Mouse (Mus musculus): Measurements from ENCODE around the gene Rapgef2. TPM values are rescaled to one million over a fixed set of nuclear protein-coding genes. Genes with fewer than 3 reads are reported as not detected.
"Not testable (repeated sequence)": the region's sequence is repeated elsewhere in the genome, so short reads cannot be mapped to it uniquely, and the experiment has no call there.

Rapgef2 gene
- polyA plus RNA-seq, 1 experiment from 2014 or later: 3.1 TPM

GRCm38 (mm10) chr3:79171146-79171545 lies 115.2 kb downstream of the Rapgef2 start:
- not testable (repeated sequence) for H3K27me3 ChIP-seq (replicated peaks; ENCODE audit: control insufficient read depth, insufficient read depth, low read length); H3K36me3 ChIP-seq (ENCODE audit: control insufficient read depth, insufficient read depth, low read length); H3K4me3 ChIP-seq (ENCODE audit: low read depth, low read length); H3K27ac ChIP-seq (ENCODE audit: low read depth, low read length); H3K9ac ChIP-seq (ENCODE audit: low read depth, low read length); H3K4me1 ChIP-seq (replicated peaks; ENCODE audit: control insufficient read depth, insufficient read depth, low read length); H3K4me2 ChIP-seq; DNase-seq (ENCODE audit: low spot score); H3K9me3 ChIP-seq (ENCODE audit: control insufficient read depth, low read length)
- WGBS: 77% methylated on average over 8 of the region's 8 CpGs
- peak; percentile 61 for ATAC-seq (replicated peaks; ENCODE audit: low FRiP score)

GRCm38 (mm10) chr3:79168168-79168827 lies 118.0 kb downstream of the Rapgef2 start:
- 23% methylated on average over 2 of the region's 2 CpGs for WGBS
- H3K4me1 ChIP-seq (replicated peaks; ENCODE audit: control insufficient read depth, insufficient read depth, low read length): peaks cover 10% of the 10 kb centered on the region; the same call in 1 of the 2 replicates
- no peak overlapping the region for H3K4me3 ChIP-seq (ENCODE audit: low read depth, low read length)
- no peak overlapping the region for H3K9ac ChIP-seq (ENCODE audit: low read depth, low read length)
- ATAC-seq (replicated peaks; ENCODE audit: low FRiP score) (peak; percentile 79), DNase-seq (ENCODE audit: low spot score) (no peak)
- no peaks in the 10 kb centered on the region for H3K27me3 ChIP-seq (replicated peaks; ENCODE audit: control insufficient read depth, insufficient read depth, low read length)
- H3K27ac ChIP-seq (ENCODE audit: low read depth, low read length): no peak overlapping the region
- no peaks in the 10 kb centered on the region for H3K36me3 ChIP-seq (ENCODE audit: control insufficient read depth, insufficient read depth, low read length)
- H3K4me2 ChIP-seq: no peak overlapping the region; the same call in 1 of the 2 replicates
- no peaks in the 10 kb centered on the region for H3K9me3 ChIP-seq (ENCODE audit: control insufficient read depth, low read length)

- DNase-seq (ENCODE audit: low spot score) (no peak), ATAC-seq (replicated peaks; ENCODE audit: low FRiP score) (no peak)
- Histone ChIP-seq H3K4me1 (replicated peaks; ENCODE audit: control insufficient read depth, insufficient read depth, low read length) (peaks cover 10% of the 10 kb centered on the region; the same call in 1 of the 2 replicates), H3K9me3 (ENCODE audit: control insufficient read depth, low read length) (no peaks in the 10 kb centered on the region), H3K27me3 (replicated peaks; ENCODE audit: control insufficient read depth, insufficient read depth, low read length) (no peaks in the 10 kb centered on the region), H3K27ac (ENCODE audit: low read depth, low read length) (no peak overlapping the region), H3K4me2 (no peak overlapping the region), H3K36me3 (ENCODE audit: control insufficient read depth, insufficient read depth, low read length) (no peaks in the 10 kb centered on the region), H3K4me3 (ENCODE audit: low read depth, low read length) (no peak overlapping the region), H3K9ac (ENCODE audit: low read depth, low read length) (no peak overlapping the region)
- WGBS: 81% methylated on average over 2 of the region's 2 CpGs
These were observed 118.7 kb downstream of the Rapgef2 start for GRCm38 (mm10) chr3:79167586-79167985.

DNA sequence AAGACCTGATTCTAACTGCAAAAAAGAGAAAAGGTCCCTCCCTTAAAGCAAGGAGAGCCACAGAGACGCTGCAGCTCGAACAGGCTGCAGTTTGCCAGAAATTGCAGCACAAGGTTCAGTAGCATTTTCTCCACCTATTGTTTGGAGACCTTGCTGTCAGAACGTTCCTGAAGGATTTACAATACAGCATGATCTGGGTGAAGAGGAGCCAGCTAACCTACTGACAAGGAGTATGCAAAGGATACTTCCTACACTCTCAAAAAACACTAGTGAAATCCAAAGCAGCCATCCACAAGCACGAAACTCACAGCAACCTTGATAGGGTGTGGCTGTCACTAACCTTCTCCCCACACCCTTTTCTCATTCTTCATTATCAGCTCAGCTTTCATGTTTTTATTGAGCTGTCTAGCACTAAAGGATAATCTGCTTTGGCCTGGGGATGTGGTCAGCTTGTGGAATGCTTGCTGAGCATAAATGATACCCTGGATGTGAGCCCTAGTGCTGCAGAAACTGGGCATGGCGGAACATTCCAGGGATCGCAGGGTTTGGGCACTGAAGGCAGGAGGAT lies 124.4 kb downstream of the Rapgef2 start:
- no peaks in the 10 kb centered on the region for H3K27me3 ChIP-seq (replicated peaks; ENCODE audit: control insufficient read depth, insufficient read depth, low read length)
- peak; percentile 49; the same call in 1 of the 2 replicates for ATAC-seq (replicated peaks; ENCODE audit: low FRiP score)
- H3K4me2 ChIP-seq: peak overlapping the region; percentile 30
- no peak overlapping the region for H3K9ac ChIP-seq (ENCODE audit: low read depth, low read length)
- no peaks in the 10 kb centered on the region for H3K36me3 ChIP-seq (ENCODE audit: control insufficient read depth, insufficient read depth, low read length)
- peaks cover 9% of the 10 kb centered on the region for H3K4me1 ChIP-seq (replicated peaks; ENCODE audit: control insufficient read depth, insufficient read depth, low read length)
- no peak for DNase-seq (ENCODE audit: low spot score)
- H3K27ac ChIP-seq (ENCODE audit: low read depth, low read length): no peak overlapping the region
- no peaks in the 10 kb centered on the region for H3K9me3 ChIP-seq (ENCODE audit: control insufficient read depth, low read length)
- no peak overlapping the region for H3K4me3 ChIP-seq (ENCODE audit: low read depth, low read length)
- 41% methylated on average over 6 of the region's 6 CpGs for WGBS

GRCm38 (mm10) chr3:79161093-79161723 lies 125.1 kb downstream of the Rapgef2 start:
- ATAC-seq (replicated peaks; ENCODE audit: low FRiP score) (peak; percentile 56; the same call in 1 of the 2 replicates), DNase-seq (ENCODE audit: low spot score) (no peak)
- no peaks in the 10 kb centered on the region for H3K27me3 ChIP-seq (replicated peaks; ENCODE audit: control insufficient read depth, insufficient read depth, low read length)
- H3K9ac ChIP-seq (ENCODE audit: low read depth, low read length): no peak overlapping the region
- H3K4me2 ChIP-seq: no peak overlapping the region; the same call in 1 of the 2 replicates
- no peak overlapping the region for H3K4me3 ChIP-seq (ENCODE audit: low read depth, low read length)
- no peaks in the 10 kb centered on the region for H3K9me3 ChIP-seq (ENCODE audit: control insufficient read depth, low read length)
- no peaks in the 10 kb centered on the region for H3K36me3 ChIP-seq (ENCODE audit: control insufficient read depth, insufficient read depth, low read length)
- peaks cover 9% of the 10 kb centered on the region for H3K4me1 ChIP-seq (replicated peaks; ENCODE audit: control insufficient read depth, insufficient read depth, low read length)
- 38% methylated on average over 6 of the region's 6 CpGs for WGBS
- no peak overlapping the region for H3K27ac ChIP-seq (ENCODE audit: low read depth, low read length)

DNA sequence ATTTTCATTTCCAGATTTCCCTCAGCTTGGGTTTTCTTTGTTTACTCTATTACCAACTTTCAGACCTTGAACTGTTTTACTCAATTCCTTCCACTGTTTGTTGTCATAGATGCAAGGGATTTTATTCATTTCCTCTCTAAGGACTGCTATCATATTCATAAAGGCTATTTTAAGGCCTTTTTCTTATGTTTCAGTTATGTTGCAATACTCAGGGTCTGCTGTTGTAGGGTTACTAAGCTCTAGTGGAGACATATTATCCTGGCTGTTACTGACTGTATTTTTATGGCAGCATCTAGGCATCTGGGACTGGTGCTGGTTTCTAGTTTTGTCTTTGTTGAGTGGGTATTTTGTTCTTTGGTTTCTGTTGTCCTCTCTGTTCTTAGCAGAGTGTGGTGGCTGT lies 128.1 kb downstream of the Rapgef2 start:
- Histone ChIP-seq H3K4me2 (no peak overlapping the region), H3K36me3 (ENCODE audit: control insufficient read depth, insufficient read depth, low read length) (no peaks in the 10 kb centered on the region), H3K4me1 (replicated peaks; ENCODE audit: control insufficient read depth, insufficient read depth, low read length) (peaks cover 9% of the 10 kb centered on the region), H3K27ac (ENCODE audit: low read depth, low read length) (no peak overlapping the region), H3K4me3 (ENCODE audit: low read depth, low read length) (no peak overlapping the region), H3K27me3 (replicated peaks; ENCODE audit: control insufficient read depth, insufficient read depth, low read length) (no peaks in the 10 kb centered on the region), H3K9ac (ENCODE audit: low read depth, low read length) (no peak overlapping the region), H3K9me3 (ENCODE audit: control insufficient read depth, low read length) (no peaks in the 10 kb centered on the region)
- DNase-seq (ENCODE audit: low spot score) (no peak), ATAC-seq (replicated peaks; ENCODE audit: low FRiP score) (no peak)

- 51% methylated on average over 5 of the region's 5 CpGs for WGBS
- Histone ChIP-seq H3K27ac (ENCODE audit: low read depth, low read length) (no peak overlapping the region), H3K4me3 (ENCODE audit: low read depth, low read length) (no peak overlapping the region), H3K4me2 (no peak overlapping the region), H3K36me3 (ENCODE audit: control insufficient read depth, insufficient read depth, low read length) (no peaks in the 10 kb centered on the region), H3K9ac (ENCODE audit: low read depth, low read length) (no peak overlapping the region), H3K9me3 (ENCODE audit: control insufficient read depth, low read length) (no peaks in the 10 kb centered on the region), H3K27me3 (replicated peaks; ENCODE audit: control insufficient read depth, insufficient read depth, low read length) (no peaks in the 10 kb centered on the region), H3K4me1 (replicated peaks; ENCODE audit: control insufficient read depth, insufficient read depth, low read length) (no peaks in the 10 kb centered on the region)
- DNase-seq (ENCODE audit: low spot score) (no peak), ATAC-seq (replicated peaks; ENCODE audit: low FRiP score) (no peak; the same call in 1 of the 2 replicates)
These were observed 133.3 kb downstream of the Rapgef2 start for GRCm38 (mm10) chr3:79153039-79153487.

GRCm38 (mm10) chr3:79145407-79146055 lies 140.8 kb downstream of the Rapgef2 start:
- 53% methylated on average over 10 of the region's 10 CpGs for WGBS
- Histone ChIP-seq H3K4me2 (no peak overlapping the region), H3K4me3 (ENCODE audit: low read depth, low read length) (no peak overlapping the region), H3K27ac (ENCODE audit: low read depth, low read length) (no peak overlapping the region), H3K9ac (ENCODE audit: low read depth, low read length) (no peak overlapping the region), H3K9me3 (ENCODE audit: control insufficient read depth, low read length) (no peaks in the 10 kb centered on the region), H3K4me1 (replicated peaks; ENCODE audit: control insufficient read depth, insufficient read depth, low read length) (peaks cover 10% of the 10 kb centered on the region; the same call in 1 of the 2 replicates), H3K36me3 (ENCODE audit: control insufficient read depth, insufficient read depth, low read length) (no peaks in the 10 kb centered on the region), H3K27me3 (replicated peaks; ENCODE audit: control insufficient read depth, insufficient read depth, low read length) (no peaks in the 10 kb centered on the region)
- ATAC-seq (replicated peaks; ENCODE audit: low FRiP score): no peak
- no peak for DNase-seq (ENCODE audit: low spot score)
